Mouse (Mus musculus): ENCODE measurements around the gene Rreb1. TPM values are rescaled to one million over a fixed set of nuclear protein-coding genes. Genes with fewer than 3 reads are reported as not detected.

Gene Rreb1
- polyA plus RNA-seq, 1 experiment from 2014 or later: 6.1 TPM

DNA sequence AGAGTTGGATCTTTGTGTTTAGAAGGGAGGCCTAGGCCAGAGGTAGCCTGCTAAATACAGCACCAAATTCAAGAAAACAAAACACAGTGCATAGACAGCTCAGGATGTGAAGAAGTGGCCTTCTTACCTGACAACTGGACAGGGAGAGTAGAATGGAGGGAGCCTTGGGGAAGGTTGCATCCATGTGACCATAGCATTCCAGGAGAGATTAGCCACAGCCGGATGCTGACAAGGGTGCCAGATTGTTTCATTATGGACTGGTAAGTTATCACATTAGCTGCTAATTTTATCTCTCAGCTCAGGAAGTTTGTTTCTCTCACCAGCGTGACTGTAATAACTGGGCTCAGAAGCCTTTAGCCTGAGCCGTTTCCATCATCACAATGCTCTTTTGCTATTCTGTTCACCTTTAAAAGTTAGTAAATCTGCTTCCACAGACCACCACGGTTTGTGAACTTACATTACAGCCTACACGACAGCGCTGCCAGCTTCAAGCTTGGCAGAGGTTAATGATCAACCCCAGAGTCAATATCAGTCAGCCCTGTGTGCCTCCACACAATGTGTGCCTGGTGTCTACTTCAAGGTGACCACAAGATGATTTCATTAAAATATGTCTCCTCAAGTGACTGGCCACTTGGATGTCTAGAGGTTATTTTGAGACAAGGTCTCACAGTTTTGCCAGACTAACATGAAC is 117.5 kb downstream of the Rreb1 start:
- no peak overlapping the region for H3K4me2 ChIP-seq (replicated peaks)
- H3K36me3 ChIP-seq: no peaks in the 10 kb centered on the region; the same call in 1 of the 2 replicates
- WGBS: 85% methylated on average over 6 of the region's 6 CpGs
- H3K4me1 ChIP-seq: no peaks in the 10 kb centered on the region
- H3K9me3 ChIP-seq (replicated peaks): no peaks in the 10 kb centered on the region
- no peak overlapping the region for H3K9ac ChIP-seq
- no peaks in the 10 kb centered on the region for H3K27me3 ChIP-seq
- H3K4me3 ChIP-seq: no peak overlapping the region
- ATAC-seq (ENCODE audit: low FRiP score): no peak
- H3K27ac ChIP-seq: no peak overlapping the region

DNA sequence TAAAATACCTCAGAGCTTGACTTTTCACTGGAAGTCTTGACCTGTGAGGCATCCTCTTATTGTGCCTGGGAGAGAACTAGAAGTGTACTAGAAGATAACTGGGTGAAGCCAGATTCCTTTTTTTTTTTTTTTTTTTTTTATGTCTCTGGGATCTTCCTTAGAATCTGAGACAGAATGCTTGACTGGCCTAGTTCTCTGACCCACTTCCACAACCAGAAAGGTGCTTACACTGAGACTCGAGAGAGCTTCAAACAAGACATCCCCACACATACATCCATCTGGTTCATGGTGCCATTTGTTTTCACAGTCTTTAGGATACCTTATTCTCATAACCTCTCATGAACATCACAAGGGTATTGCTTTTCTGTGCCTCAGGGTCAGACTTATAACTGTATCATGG is 118.2 kb downstream of the Rreb1 start:
- Histone ChIP-seq H3K4me1 (no peaks in the 10 kb centered on the region), H3K36me3 (no peaks in the 10 kb centered on the region; the same call in 1 of the 2 replicates), H3K9me3 (replicated peaks) (no peaks in the 10 kb centered on the region), H3K27me3 (no peaks in the 10 kb centered on the region), H3K4me3 (no peak overlapping the region), H3K27ac (no peak overlapping the region), H3K9ac (no peak overlapping the region), H3K4me2 (replicated peaks) (no peak overlapping the region)
- no peak for ATAC-seq (ENCODE audit: low FRiP score)
- WGBS: 88% methylated on average over 1 of the region's 1 CpGs

- WGBS: 91% methylated on average over 5 of the region's 5 CpGs
- Histone ChIP-seq H3K27me3 (no peaks in the 10 kb centered on the region), H3K9me3 (replicated peaks) (no peaks in the 10 kb centered on the region), H3K4me3 (no peak overlapping the region), H3K36me3 (no peaks in the 10 kb centered on the region; the same call in 1 of the 2 replicates), H3K27ac (no peak overlapping the region), H3K4me2 (replicated peaks) (no peak overlapping the region), H3K9ac (no peak overlapping the region), H3K4me1 (no peaks in the 10 kb centered on the region)
- no peak for ATAC-seq (ENCODE audit: low FRiP score)
Measured at GRCm38 (mm10) chr13:37898772-37899171, 120.6 kb downstream of the Rreb1 start.

- 87% methylated on average over 3 of the region's 3 CpGs for WGBS
- no peaks in the 10 kb centered on the region for H3K27me3 ChIP-seq
- H3K27ac ChIP-seq: no peak overlapping the region
- H3K4me3 ChIP-seq: no peak overlapping the region
- no peak overlapping the region for H3K9ac ChIP-seq
- H3K4me1 ChIP-seq: no peaks in the 10 kb centered on the region
- no peaks in the 10 kb centered on the region; the same call in 1 of the 2 replicates for H3K36me3 ChIP-seq
- H3K4me2 ChIP-seq (replicated peaks): no peak overlapping the region
- no peak for ATAC-seq (ENCODE audit: low FRiP score)
- H3K9me3 ChIP-seq (replicated peaks): no peaks in the 10 kb centered on the region
Measured at GRCm38 (mm10) chr13:37903036-37903435, 124.8 kb downstream of the Rreb1 start.

DNA sequence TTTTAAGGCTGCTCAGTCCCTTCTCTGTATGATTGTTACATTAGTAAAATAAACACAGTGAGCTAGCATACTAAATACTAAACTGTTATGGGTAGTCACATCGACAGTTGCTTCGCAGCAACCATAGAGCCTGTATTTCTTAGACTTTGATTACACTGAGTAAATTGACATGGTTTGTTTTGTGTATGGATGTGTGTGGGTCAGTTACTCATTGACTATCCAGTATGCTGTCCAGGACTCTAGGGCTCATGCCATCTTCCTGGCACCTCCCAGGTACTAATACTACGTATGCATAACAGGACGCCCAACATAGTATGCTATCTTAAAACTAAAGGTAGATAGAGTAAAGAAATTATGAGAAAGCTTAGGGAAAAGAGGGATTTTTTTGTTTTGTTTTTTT is 125.3 kb downstream of the Rreb1 start:
- Histone ChIP-seq H3K4me2 (replicated peaks) (no peak overlapping the region), H3K27me3 (no peaks in the 10 kb centered on the region), H3K4me1 (no peaks in the 10 kb centered on the region), H3K27ac (no peak overlapping the region), H3K36me3 (no peaks in the 10 kb centered on the region; the same call in 1 of the 2 replicates), H3K9me3 (replicated peaks) (no peaks in the 10 kb centered on the region), H3K9ac (no peak overlapping the region), H3K4me3 (no peak overlapping the region)
- no peak for ATAC-seq (ENCODE audit: low FRiP score)
- WGBS: 98% methylated on average over 4 of the region's 4 CpGs

- Histone ChIP-seq H3K4me1 (no peaks in the 10 kb centered on the region), H3K4me3 (no peak overlapping the region), H3K9me3 (replicated peaks) (no peaks in the 10 kb centered on the region), H3K27me3 (no peaks in the 10 kb centered on the region), H3K9ac (no peak overlapping the region), H3K36me3 (no peaks in the 10 kb centered on the region; the same call in 1 of the 2 replicates), H3K4me2 (replicated peaks) (no peak overlapping the region), H3K27ac (no peak overlapping the region)
- no peak for ATAC-seq (ENCODE audit: low FRiP score)
- 96% methylated on average over 6 of the region's 6 CpGs for WGBS
Measured at GRCm38 (mm10) chr13:37904436-37904835, 126.2 kb downstream of the Rreb1 start.

DNA sequence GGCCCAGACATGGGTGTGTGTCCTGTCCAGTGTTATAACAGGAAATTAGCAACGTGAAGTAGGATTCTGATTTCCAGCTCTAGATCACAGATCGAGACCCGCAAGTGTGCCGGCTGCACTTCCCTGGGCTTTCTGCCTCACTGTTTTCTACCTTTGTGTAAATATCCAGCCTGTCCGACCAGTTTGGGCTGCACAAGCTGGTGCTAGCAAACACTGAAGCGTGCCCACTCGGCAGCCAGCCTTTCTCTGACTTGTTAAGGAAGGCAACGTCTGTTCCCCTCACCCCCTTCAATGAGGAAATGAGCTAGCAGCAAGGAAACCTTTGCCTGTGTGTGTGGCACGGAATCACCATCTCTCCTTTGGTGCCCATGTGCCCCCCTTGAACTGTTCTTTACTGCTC is 129.9 kb downstream of the Rreb1 start:
- no peak overlapping the region for H3K9ac ChIP-seq
- H3K27me3 ChIP-seq: no peaks in the 10 kb centered on the region
- H3K4me2 ChIP-seq (replicated peaks): no peak overlapping the region
- no peak overlapping the region for H3K4me3 ChIP-seq
- 87% methylated on average over 9 of the region's 9 CpGs for WGBS
- H3K4me1 ChIP-seq: no peaks in the 10 kb centered on the region; the same call in 1 of the 2 replicates
- no peak for ATAC-seq (ENCODE audit: low FRiP score)
- H3K27ac ChIP-seq: no peak overlapping the region
- peaks cover 5% of the 10 kb centered on the region; the same call in 1 of the 2 replicates for H3K36me3 ChIP-seq
- H3K9me3 ChIP-seq (replicated peaks): no peaks in the 10 kb centered on the region

GRCm38 (mm10) chr13:37908493-37908892 is 130.3 kb downstream of the Rreb1 start:
- no peaks in the 10 kb centered on the region; the same call in 1 of the 2 replicates for H3K4me1 ChIP-seq
- H3K9ac ChIP-seq: no peak overlapping the region
- H3K4me3 ChIP-seq: no peak overlapping the region

GRCm38 (mm10) chr13:37909225-37909624 is 131.0 kb downstream of the Rreb1 start:
- Histone ChIP-seq H3K36me3 (peaks cover 5% of the 10 kb centered on the region; the same call in 1 of the 2 replicates), H3K27me3 (no peaks in the 10 kb centered on the region), H3K4me3 (no peak overlapping the region), H3K9ac (no peak overlapping the region), H3K4me2 (replicated peaks) (no peak overlapping the region), H3K27ac (no peak overlapping the region), H3K4me1 (no peaks in the 10 kb centered on the region; the same call in 1 of the 2 replicates), H3K9me3 (replicated peaks) (no peaks in the 10 kb centered on the region)
- no peak for ATAC-seq (ENCODE audit: low FRiP score)
- 87% methylated on average over 2 of the region's 2 CpGs for WGBS

More at GRCm38 (mm10) chr13:37908493-37908892, 130.3 kb downstream of the Rreb1 start:
- peaks cover 5% of the 10 kb centered on the region; the same call in 1 of the 2 replicates for H3K36me3 ChIP-seq
- H3K27me3 ChIP-seq: no peaks in the 10 kb centered on the region
- ATAC-seq (ENCODE audit: low FRiP score): no peak
- 90% methylated on average over 6 of the region's 6 CpGs for WGBS
- H3K27ac ChIP-seq: no peak overlapping the region
- no peaks in the 10 kb centered on the region for H3K9me3 ChIP-seq (replicated peaks)
- H3K4me2 ChIP-seq (replicated peaks): no peak overlapping the region

GRCm38 (mm10) chr13:37912011-37912410 is 133.8 kb downstream of the Rreb1 start:
- Histone ChIP-seq H3K9me3 (replicated peaks) (no peaks in the 10 kb centered on the region), H3K36me3 (peaks cover 5% of the 10 kb centered on the region; the same call in 1 of the 2 replicates), H3K4me2 (replicated peaks) (no peak overlapping the region), H3K9ac (no peak overlapping the region), H3K27me3 (no peaks in the 10 kb centered on the region), H3K4me1 (no peaks in the 10 kb centered on the region; the same call in 1 of the 2 replicates), H3K4me3 (no peak overlapping the region), H3K27ac (no peak overlapping the region)
- no peak for ATAC-seq (ENCODE audit: low FRiP score)
- 85% methylated on average over 6 of the region's 6 CpGs for WGBS

DNA sequence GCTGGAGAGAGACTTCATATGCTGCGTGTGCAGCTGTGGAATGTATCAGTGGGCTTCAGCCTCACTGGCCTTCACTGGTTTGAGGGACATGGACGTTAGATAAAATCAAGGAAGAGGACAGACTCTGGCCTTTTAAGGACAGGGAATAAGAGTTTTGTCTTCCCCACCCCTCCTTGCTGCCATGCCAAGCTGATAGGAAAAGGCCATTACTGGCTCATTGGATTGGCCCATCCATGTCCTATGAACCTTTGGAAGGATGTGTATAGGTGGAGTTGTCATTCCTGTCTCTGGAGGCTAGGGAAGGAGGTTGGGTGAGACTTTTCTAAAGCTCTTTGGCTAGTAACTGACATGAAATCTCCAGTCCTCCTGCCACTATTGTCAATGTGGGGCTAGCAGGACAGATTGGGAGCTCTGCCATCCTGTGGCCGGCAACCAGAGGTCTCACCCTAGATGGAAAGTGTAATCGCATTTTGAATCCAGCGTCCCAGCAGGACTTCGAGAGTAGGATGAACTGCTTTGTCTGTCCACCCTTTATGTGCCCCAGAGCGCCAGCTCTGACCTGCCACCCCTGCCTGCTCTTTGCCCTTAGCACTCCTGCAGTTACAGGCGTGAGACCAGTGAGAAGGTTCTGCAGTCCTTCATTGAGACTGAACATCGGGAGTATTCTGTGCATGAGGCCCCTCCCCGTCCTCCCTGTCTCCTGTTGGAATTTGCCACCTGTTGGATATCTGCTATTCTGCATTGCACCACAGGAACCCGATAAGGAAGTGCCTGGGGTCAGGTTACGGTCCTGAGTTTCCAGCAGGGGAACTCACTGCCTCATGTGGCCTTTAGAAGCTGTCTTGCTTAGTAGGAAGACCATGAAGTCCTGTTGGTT is 134.6 kb downstream of the Rreb1 start:
- peaks cover 11% of the 10 kb centered on the region; the same call in 1 of the 2 replicates for H3K36me3 ChIP-seq
- H3K9ac ChIP-seq: no peak overlapping the region
- H3K27me3 ChIP-seq: no peaks in the 10 kb centered on the region
- 60% methylated on average over 12 of the region's 12 CpGs for WGBS
- H3K4me1 ChIP-seq: no peaks in the 10 kb centered on the region; the same call in 1 of the 2 replicates
- no peak overlapping the region for H3K27ac ChIP-seq
- H3K9me3 ChIP-seq (replicated peaks): no peaks in the 10 kb centered on the region
- H3K4me2 ChIP-seq (replicated peaks): no peak overlapping the region
- no peak for ATAC-seq (ENCODE audit: low FRiP score)
- H3K4me3 ChIP-seq: no peak overlapping the region

- H3K27me3 ChIP-seq: no peaks in the 10 kb centered on the region
- H3K9me3 ChIP-seq (replicated peaks): no peaks in the 10 kb centered on the region
- H3K4me2 ChIP-seq (replicated peaks): no peak overlapping the region
- no peak overlapping the region for H3K9ac ChIP-seq
- ATAC-seq (ENCODE audit: low FRiP score): no peak
- H3K27ac ChIP-seq: no peak overlapping the region
- H3K36me3 ChIP-seq: peaks cover 11% of the 10 kb centered on the region; the same call in 1 of the 2 replicates
- H3K4me3 ChIP-seq: no peak overlapping the region
- H3K4me1 ChIP-seq: no peaks in the 10 kb centered on the region; the same call in 1 of the 2 replicates
- 81% methylated on average over 3 of the region's 3 CpGs for WGBS
Measured at GRCm38 (mm10) chr13:37913963-37914362, 135.8 kb downstream of the Rreb1 start.
